ENCODE assay signal across 9 mouse cellular contexts in genomic region chr19:14670078-14670820, GRCm38 (mm10).
DNase-seq lines count a peak whose midpoint lies in the region; ATAC-seq and TF ChIP-seq lines count a peak whose summit lies in the region.
"Had no signal": no experiment of that assay in that cellular context is flagged by ENCODE, and none has a peak within 500 bp of the region (broad histone marks: within the 10 kb centered on the region; RNA-seq: fewer than 3 reads in every experiment).

No protein-coding gene starts in this region.

- no peak for ATAC-seq in embryonic facial prominence, embryonic 12.5 days (ENCODE audit: insufficient number of reproducible peaks, insufficient read depth, low FRiP score, low TSS enrichment)
- ATAC-seq in hindbrain, embryonic 14.5 days (ENCODE audit: low FRiP score) = peak; percentile 40; the same call in 1 of the 2 replicates
- no peak for ATAC-seq in megakaryocyte-erythroid progenitor cell, adult 5-6 weeks (replicated peaks; ENCODE audit: low FRiP score, low TSS enrichment, poor library complexity, severe bottlenecking)

- H3ac ChIP-seq in myocyte (ENCODE audit: control insufficient read depth, insufficient read length) = no peak overlapping the region

- TF ChIP-seq CTCF in lung, adult 2 months (IDR thresholded peaks at IDR 0.05; ENCODE audit: insufficient read depth, low read length) = no peak

- no peaks in the 10 kb centered on the region for H3K79me2 ChIP-seq in myocyte (ENCODE audit: control insufficient read depth, insufficient read depth)

- no peak overlapping the region for H3K27ac ChIP-seq in embryonic facial prominence, embryonic 12.5 days
- no peak overlapping the region for H3K27ac ChIP-seq in hindbrain, embryonic 14.5 days

- H3K27me3 ChIP-seq in embryonic facial prominence, embryonic 12.5 days = no peaks in the 10 kb centered on the region
- no peaks in the 10 kb centered on the region for H3K27me3 ChIP-seq in hindbrain, embryonic 14.5 days (ENCODE audit: control insufficient read depth, insufficient read depth, low read length)
- H3K27me3 ChIP-seq in myocyte (ENCODE audit: control insufficient read depth, insufficient read depth, insufficient read length) = no peaks in the 10 kb centered on the region

- intact Hi-C loops in left cerebral cortex, postnatal 4 days (cut with DNase I) = no loop called here

- H3K4me3 ChIP-seq in lung, adult 2 months (replicated peaks; ENCODE audit: extremely low read depth, low read depth, low read length) = peak overlapping the region; percentile 3
- no peak overlapping the region for H3K4me3 ChIP-seq in embryonic facial prominence, embryonic 12.5 days
- no peak overlapping the region for H3K4me3 ChIP-seq in hindbrain, embryonic 14.5 days (replicated peaks; ENCODE audit: low read length)
- no peak overlapping the region for H3K4me3 ChIP-seq in myocyte

- H3K36me3 ChIP-seq in embryonic facial prominence, embryonic 12.5 days = no peaks in the 10 kb centered on the region
- H3K36me3 ChIP-seq in hindbrain, embryonic 14.5 days (replicated peaks; ENCODE audit: control insufficient read depth, insufficient read depth) = no peaks in the 10 kb centered on the region
- H3K36me3 ChIP-seq in myocyte (ENCODE audit: control insufficient read depth, insufficient read depth) = no peaks in the 10 kb centered on the region

- WGBS in lung, adult 2 months = 18% methylated on average over 13 of the region's 13 CpGs
- 17% methylated on average over 12 of the region's 13 CpGs for WGBS in embryonic facial prominence, embryonic 12.5 days
- WGBS in hindbrain, embryonic 14.5 days = 39% methylated on average over 12 of the region's 13 CpGs

- H3K9me3 ChIP-seq in embryonic facial prominence, embryonic 12.5 days = no peaks in the 10 kb centered on the region
- H3K9me3 ChIP-seq in hindbrain, embryonic 14.5 days (ENCODE audit: control insufficient read depth, low read length) = no peaks in the 10 kb centered on the region

- no peak for TF ChIP-seq POLR2A in lung, adult 2 months (IDR thresholded peaks at IDR 0.05; ENCODE audit: borderline replicate concordance, extremely low read depth, low read depth, low read length)
- TF ChIP-seq POLR2A in myocyte (IDR thresholded peaks at IDR 0.05; ENCODE audit: insufficient read length, low read depth) = no peak

- DNase-seq in lung, adult 2 months = no peak
- no peak for DNase-seq in lung, postnatal 14 days
- no peak for DNase-seq in hindbrain, embryonic 14.5 days (ENCODE audit: low spot score)
- DNase-seq in left cerebral cortex, postnatal 4 days = no peak
- DNase-seq: adrenal gland, postnatal 25 days; gastrocnemius, postnatal 36 days had no signal

- no peak overlapping the region for H3K9ac ChIP-seq in embryonic facial prominence, embryonic 12.5 days
- no peak overlapping the region for H3K9ac ChIP-seq in hindbrain, embryonic 14.5 days

- peak overlapping the region; percentile 17; the same call in 1 of the 2 replicates for H3K4me2 ChIP-seq in embryonic facial prominence, embryonic 12.5 days (replicated peaks)
- no peak overlapping the region for H3K4me2 ChIP-seq in hindbrain, embryonic 14.5 days (replicated peaks)
- H3K4me2 ChIP-seq in myocyte (ENCODE audit: low read depth) = peak overlapping the region; percentile 30

- H3K4me1 ChIP-seq in lung, adult 2 months (ENCODE audit: control insufficient read depth, insufficient read depth, low read length) = peaks cover 3% of the 10 kb centered on the region
- peaks cover 14% of the 10 kb centered on the region for H3K4me1 ChIP-seq in embryonic facial prominence, embryonic 12.5 days
- no peaks in the 10 kb centered on the region for H3K4me1 ChIP-seq in hindbrain, embryonic 14.5 days (replicated peaks; ENCODE audit: control insufficient read depth, insufficient read depth, low read length)

TF ChIP-seq in myocyte, 11 proteins besides CTCF, POLR2A, EP300 and RAD21:
- TF ChIP-seq E2F4 (IDR thresholded peaks at IDR 0.05; ENCODE audit: insufficient read depth) (no peak), TCF12 (IDR thresholded peaks at IDR 0.05; ENCODE audit: insufficient read depth, poor library complexity, severe bottlenecking) (no peak), SRF (IDR thresholded peaks at IDR 0.05; ENCODE audit: control insufficient read depth, insufficient read length, low read depth) (no peak), MYOG (IDR thresholded peaks at IDR 0.05; ENCODE audit: control insufficient read depth in 1 of 3, insufficient read depth in 1 of 3, insufficient read length in 2 of 3, low read depth in 2 of 3) (no peak), CEBPB (IDR thresholded peaks at IDR 0.05; ENCODE audit: insufficient read depth, poor library complexity, severe bottlenecking) (no peak), TCF3 (IDR thresholded peaks at IDR 0.05; ENCODE audit: insufficient read length, low read depth) (no peak), MAX (IDR thresholded peaks at IDR 0.05; ENCODE audit: low read depth) (no peak), POLR2AphosphoS2 (IDR thresholded peaks at IDR 0.05; ENCODE audit: insufficient read length, low read depth) (no peak), MYOD1 (IDR thresholded peaks at IDR 0.05; ENCODE audit: control insufficient read depth in 1 of 3, insufficient read length in 2 of 3, low read depth in 2 of 3) (no peak), REST (IDR thresholded peaks at IDR 0.05; ENCODE audit: insufficient read depth, insufficient read length) (no peak), USF1 (IDR thresholded peaks at IDR 0.05; ENCODE audit: low read depth) (no peak)
